Mouse (Mus musculus) c-Kit-positive CD71-positive TER-119-positive erythroid progenitor cells, embryonic 14.5 days (primary cell): ENCODE data around the gene Mapk12.

Experiments used
- DNase-seq: peaks from one replicate; pipeline ENCODE4 v3.0.0-alpha.2; 2013; ENCODE audit warnings: low spot score

Mapk12 gene

GRCm38 (mm10) chr15:89140659-89141252 is at the start of gene Mapk12:
Gene Mapk12 (minus strand): TSS chr15:89140703.
- no peak for DNase-seq

GRCm38 (mm10) chr15:89184937-89185227 is 44.4 kb upstream of the Mapk12 start:
- DNase-seq = no peak

- DNase-seq = no peak
Measured at GRCm38 (mm10) chr15:89184141-89184936, 43.8 kb upstream of the Mapk12 start.

- no peak for DNase-seq
Measured at GRCm38 (mm10) chr15:89182842-89183241, 42.3 kb upstream of the Mapk12 start.

GRCm38 (mm10) chr15:89182328-89182741 is 41.8 kb upstream of the Mapk12 start:
- no peak for DNase-seq

- DNase-seq = no peak
Measured at GRCm38 (mm10) chr15:89181561-89182270, 41.2 kb upstream of the Mapk12 start.

GRCm38 (mm10) chr15:89180571-89181229 is 40.2 kb upstream of the Mapk12 start, which contains the start of gene Plxnb2:
Gene Plxnb2 (minus strand): TSS chr15:89180788.
- no peak for DNase-seq

- no peak for DNase-seq
Measured at GRCm38 (mm10) chr15:89180081-89180541, 39.6 kb upstream of the Mapk12 start.

- DNase-seq = no peak
Measured at GRCm38 (mm10) chr15:89179630-89179964, 39.1 kb upstream of the Mapk12 start.

- DNase-seq = no peak
Measured at GRCm38 (mm10) chr15:89178954-89179629, 38.6 kb upstream of the Mapk12 start.

- DNase-seq = no peak
Measured at GRCm38 (mm10) chr15:89178260-89178860, 37.9 kb upstream of the Mapk12 start.

GRCm38 (mm10) chr15:89177576-89178259 is 37.2 kb upstream of the Mapk12 start:
- DNase-seq = no peak

- no peak for DNase-seq
Measured at GRCm38 (mm10) chr15:89177121-89177520, 36.6 kb upstream of the Mapk12 start.

- DNase-seq = no peak
Measured at GRCm38 (mm10) chr15:89175411-89176155, 35.1 kb upstream of the Mapk12 start.

- DNase-seq = no peak
Measured at GRCm38 (mm10) chr15:89174889-89175339, 34.4 kb upstream of the Mapk12 start.

GRCm38 (mm10) chr15:89173906-89174214 is 33.4 kb upstream of the Mapk12 start:
- DNase-seq = no peak

- DNase-seq = no peak
Measured at GRCm38 (mm10) chr15:89173024-89173905, 32.8 kb upstream of the Mapk12 start.

- DNase-seq = no peak
Measured at GRCm38 (mm10) chr15:89172276-89172935, 31.9 kb upstream of the Mapk12 start.
